Mouse (Mus musculus) hindbrain, embryonic 14.5 days (tissue): ENCODE measurements around the gene Grm4. TPM values are rescaled to one million over a fixed set of nuclear protein-coding genes. Genes with fewer than 3 reads are reported as not detected.
A peak's percentile ranks its signal among the peaks of the same experiment; 100 is the strongest.

Experiments
- ATAC-seq: fragments of 200-750 bp; cut with Nextera tagmentation; 2 replicates; pipeline ENCODE4 v1.8.0; 2017; ENCODE audit warnings: moderate number of reproducible peaks, mild to moderate bottlenecking, moderate TSS enrichment, moderate library complexity; ENCODE audit not compliant: low FRiP score
- DNase-seq: peaks from one replicate; pipeline ENCODE4 v3.0.0-alpha.2; 2015; ENCODE audit warnings: low spot score
- H3K27ac ChIP-seq: fragments of 300-500 bp; sonication (generic); 2 replicates; pipeline ENCODE4 v1.5.1; 2014; ENCODE audit warnings: mild to moderate bottlenecking, moderate library complexity
- H3K27me3 ChIP-seq: fragments of 300-500 bp; sonication (generic); 2 replicates; pipeline ENCODE4 v1.6.1; 2014; ENCODE audit warnings: mild to moderate bottlenecking, low read length, mixed read lengths; ENCODE audit not compliant: control insufficient read depth, insufficient read depth
- H3K36me3 ChIP-seq: fragments of 300-500 bp; sonication (generic); replicated peaks from 2 replicates; pipeline ENCODE4 v1.6.1; 2014; ENCODE audit not compliant: control insufficient read depth, insufficient read depth
- H3K4me1 ChIP-seq: fragments of 300-500 bp; sonication (generic); replicated peaks from 2 replicates; pipeline ENCODE4 v1.6.1; 2014; ENCODE audit warnings: antibody characterized with exemption, low read length, mixed read lengths; ENCODE audit not compliant: control insufficient read depth, insufficient read depth
- H3K4me2 ChIP-seq: fragments of 300-500 bp; sonication (generic); replicated peaks from 2 replicates; pipeline ENCODE4 v1.6.1; 2014; ENCODE audit warnings: mild to moderate bottlenecking, moderate library complexity
- H3K4me3 ChIP-seq: fragments of 300-500 bp; sonication (generic); replicated peaks from 2 replicates; pipeline ENCODE4 v1.5.1; 2014; ENCODE audit warnings: mild to moderate bottlenecking, low read length
- H3K9ac ChIP-seq: fragments of 300-500 bp; sonication (generic); 2 replicates; pipeline ENCODE4 v1.6.1; 2014
- H3K9me3 ChIP-seq: fragments of 300-500 bp; sonication (generic); 2 replicates; pipeline ENCODE4 v1.6.1; 2016; ENCODE audit warnings: low read length; ENCODE audit not compliant: control insufficient read depth
- WGBS: fragments of 180-500 bp; shearing (Covaris S2); extraction: QIAGEN DNeasy Blood & Tissue Kit; methylation state at CpG from one replicate; pipeline ENCODE4 v1.1.7; 2014; 5-methylcytosine and 5-hydroxymethylcytosine counted together
- polyA plus RNA-seq: library from polyadenylated mRNA; unstranded; fragments of >200 nt; fragmentation: Nextera tagmentation; extraction: Ambion mirVana; gene quantifications from 2 replicates; pipeline ENCODE4 v1.2.1, GENCODE M21; 2014

The Grm4 gene
- 9.0 and 10.1 TPM in 2 replicates for polyA plus RNA-seq

DNA sequence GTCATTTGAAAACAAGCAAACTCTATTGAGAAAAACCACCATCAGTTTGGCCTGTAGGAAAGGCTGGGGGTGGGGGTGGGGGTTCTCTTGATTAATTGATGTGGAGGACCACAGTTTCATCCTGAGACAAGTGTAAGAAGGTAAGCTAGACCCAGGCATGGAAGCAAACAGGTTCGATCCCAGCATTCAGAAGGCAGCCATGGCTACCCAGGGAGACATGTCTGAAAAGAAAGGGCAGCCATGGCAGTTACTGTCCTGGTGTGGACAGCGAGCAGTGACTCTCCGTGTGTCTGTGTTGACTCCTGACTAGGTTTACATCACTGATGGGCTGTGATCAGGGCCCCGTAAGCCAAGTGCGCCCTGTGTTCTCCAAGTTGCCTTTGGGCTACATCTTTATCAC, at the start of gene Grm4:
TSS of gene Grm4 (minus strand) at position 101 of the 400 bp plus-strand sequence.
- Histone ChIP-seq H3K4me1 (peaks cover 15% of the 10 kb centered on the region; the same call in 1 of the 2 replicates), H3K36me3 (no peaks in the 10 kb centered on the region), H3K4me2 (peak within 1 kb of the TSS; percentile 41), H3K9ac (no peak within 1 kb of the TSS), H3K27ac (no peak within 1 kb of the TSS), H3K9me3 (no peaks in the 10 kb centered on the region), H3K4me3 (no peak within 1 kb of the TSS), H3K27me3 (peaks cover 10% of the 10 kb centered on the region; the same call in 1 of the 2 replicates)
- 71% methylated on average over 5 of the region's 5 CpGs for WGBS
- ATAC-seq: no peak
- DNase-seq: no peak

DNA sequence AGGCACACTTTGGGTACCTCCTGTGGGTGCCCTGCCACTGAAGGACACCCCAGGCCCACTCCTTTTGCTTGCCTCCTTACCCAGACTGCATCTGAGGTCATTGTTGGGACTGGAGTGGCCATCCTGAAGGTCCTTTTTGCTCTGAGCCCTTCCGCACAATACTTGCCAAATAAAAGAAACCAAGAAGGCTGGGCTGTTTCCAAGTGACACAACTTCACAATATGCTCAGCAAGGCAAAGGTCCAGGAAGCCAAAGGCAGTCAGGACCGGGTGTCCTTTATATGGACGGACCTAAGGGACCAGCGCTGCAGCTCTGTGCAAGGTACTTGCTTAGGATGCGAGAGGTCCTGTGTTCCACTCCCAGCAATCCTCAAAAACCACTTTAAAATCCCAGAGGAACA, 47.0 kb upstream of the Grm4 start:
- Histone ChIP-seq H3K9me3 (no peaks in the 10 kb centered on the region), H3K27me3 (no peaks in the 10 kb centered on the region), H3K9ac (no peak overlapping the region), H3K4me3 (no peak overlapping the region), H3K4me1 (peaks cover 18% of the 10 kb centered on the region), H3K4me2 (no peak overlapping the region), H3K36me3 (peaks cover 2% of the 10 kb centered on the region), H3K27ac (no peak overlapping the region)
- DNase-seq (no peak), ATAC-seq (no peak)
- WGBS: 89% methylated on average over 5 of the region's 5 CpGs

DNA sequence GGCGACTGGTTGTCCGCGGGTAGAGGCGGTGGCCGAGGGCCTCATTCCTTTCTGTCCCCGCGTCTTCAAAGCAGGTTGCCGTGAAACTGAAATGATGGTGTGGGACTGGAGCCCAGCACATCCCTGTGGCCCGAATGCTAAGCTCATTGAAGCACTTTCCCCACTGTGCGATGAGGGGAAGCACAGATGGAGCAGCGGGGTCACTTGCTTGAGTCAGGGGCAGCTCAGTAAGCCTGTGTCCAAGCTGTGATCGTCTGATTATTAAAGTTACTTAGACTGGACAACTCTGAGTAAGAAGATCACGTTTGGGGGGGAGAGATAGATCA, 44.7 kb upstream of the Grm4 start:
- H3K4me3 ChIP-seq: peak overlapping the region; percentile 79
- H3K36me3 ChIP-seq: peaks cover 11% of the 10 kb centered on the region
- peak overlapping the region; percentile 70 for H3K27ac ChIP-seq
- H3K9me3 ChIP-seq: no peaks in the 10 kb centered on the region
- no peaks in the 10 kb centered on the region for H3K27me3 ChIP-seq
- H3K4me1 ChIP-seq: peaks cover 18% of the 10 kb centered on the region
- peak overlapping the region; percentile 98 for H3K4me2 ChIP-seq
- peak overlapping the region; percentile 76 for H3K9ac ChIP-seq
- ATAC-seq (no peak; the same call in 1 of the 2 replicates), DNase-seq (no peak)
- under 1% methylated on average over 13 of the region's 13 CpGs for WGBS

DNA sequence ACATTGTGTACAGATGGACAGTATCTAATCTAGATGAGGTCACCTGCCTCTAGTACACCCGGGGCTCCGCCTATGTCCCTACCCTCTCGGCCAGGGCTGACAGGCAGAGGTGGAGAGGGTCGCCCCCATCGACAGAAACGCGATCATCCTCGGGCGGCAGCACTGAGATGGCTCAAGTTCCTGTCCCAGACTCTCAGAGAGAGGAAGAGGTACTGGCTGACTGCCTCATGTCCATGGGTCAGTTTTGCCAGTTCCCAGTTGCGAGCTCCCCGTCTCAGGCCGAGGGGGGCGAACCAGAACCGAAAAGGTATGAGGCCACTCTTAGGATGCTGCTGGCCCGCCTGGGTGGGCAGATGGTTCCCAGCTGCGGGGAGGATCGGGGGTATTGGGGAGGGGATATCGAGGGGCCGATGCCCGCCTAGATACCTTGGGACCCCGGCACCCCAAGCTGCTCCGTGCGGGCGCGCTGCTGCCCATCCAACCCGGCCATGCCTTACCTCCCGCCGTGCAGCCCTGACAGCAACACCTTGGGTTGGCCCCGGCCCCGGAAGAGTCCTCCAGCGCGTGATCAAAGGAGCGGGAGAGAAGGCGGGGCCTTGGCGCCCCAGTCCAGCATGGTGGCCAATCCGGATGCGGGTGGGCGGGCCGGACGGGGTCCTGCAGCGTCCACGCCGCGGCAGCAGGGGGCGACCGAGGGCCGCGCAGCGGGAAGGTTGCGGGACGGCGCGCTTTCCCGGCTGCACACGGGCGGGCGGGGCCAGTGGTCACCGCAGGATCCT, 44.1 kb upstream of the Grm4 start, which contains the start of gene AI413582:
TSS of gene AI413582 (minus strand) at position 594 of the 779 bp plus-strand sequence.
- Histone ChIP-seq H3K9ac (peak within 1 kb of the TSS; percentile 76), H3K27ac (peak within 1 kb of the TSS; percentile 70), H3K36me3 (peaks cover 15% of the 10 kb centered on the region), H3K4me3 (peak within 1 kb of the TSS; percentile 79), H3K4me1 (peaks cover 18% of the 10 kb centered on the region), H3K4me2 (peak within 1 kb of the TSS; percentile 98), H3K27me3 (no peaks in the 10 kb centered on the region), H3K9me3 (no peaks in the 10 kb centered on the region)
- under 1% methylated on average over 58 of the region's 58 CpGs for WGBS
- ATAC-seq (peak; percentile 94), DNase-seq (peak; percentile 94)

DNA sequence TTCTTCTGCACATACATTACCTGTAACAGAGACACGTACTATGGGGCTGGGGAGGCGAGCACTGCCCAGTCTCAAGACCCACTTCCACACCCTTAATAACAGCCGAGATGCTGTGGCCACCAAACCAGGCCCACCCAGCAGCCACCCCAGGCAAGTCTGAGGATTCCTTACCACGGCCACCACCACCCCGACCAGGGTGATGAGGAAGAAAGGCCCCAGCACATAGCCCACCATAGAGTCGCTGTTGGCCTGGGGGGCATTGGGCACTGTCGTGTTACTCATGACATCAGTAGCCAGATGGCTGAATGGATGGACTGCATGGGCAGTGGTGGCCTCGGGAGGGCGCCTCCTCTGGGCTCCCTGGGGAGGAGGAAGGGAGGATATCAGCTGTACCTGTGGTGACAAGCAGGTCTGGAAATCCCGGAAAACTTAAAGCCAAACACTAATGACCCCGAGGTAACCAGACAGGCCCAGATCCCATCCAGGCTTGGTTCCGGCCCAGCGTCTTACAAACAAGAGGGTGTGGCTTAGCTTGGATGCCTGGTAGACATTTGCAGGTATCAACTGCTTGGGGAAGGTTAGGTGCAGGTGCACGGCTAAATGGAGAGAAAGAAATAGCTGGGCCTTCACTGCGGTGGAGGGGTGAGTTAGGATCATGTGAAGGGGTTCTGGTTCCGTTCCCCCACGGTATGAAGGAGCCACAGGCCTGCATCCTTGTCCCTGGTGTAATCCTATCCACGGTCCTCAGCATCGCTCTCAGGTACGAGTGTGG, 43.4 kb upstream of the Grm4 start:
- H3K27ac ChIP-seq: 0 out of 2 replicates have a peak overlapping the region, but pooled peaks have one; percentile 70
- peak overlapping the region; percentile 98 for H3K4me2 ChIP-seq
- H3K4me1 ChIP-seq: peaks cover 18% of the 10 kb centered on the region
- 14% methylated on average over 20 of the region's 20 CpGs for WGBS
- H3K9ac ChIP-seq: peak overlapping the region; percentile 76
- no peak for DNase-seq
- H3K4me3 ChIP-seq: peak overlapping the region; percentile 79
- H3K27me3 ChIP-seq: no peaks in the 10 kb centered on the region
- H3K9me3 ChIP-seq: no peaks in the 10 kb centered on the region
- ATAC-seq: no peak
- peaks cover 15% of the 10 kb centered on the region for H3K36me3 ChIP-seq

DNA sequence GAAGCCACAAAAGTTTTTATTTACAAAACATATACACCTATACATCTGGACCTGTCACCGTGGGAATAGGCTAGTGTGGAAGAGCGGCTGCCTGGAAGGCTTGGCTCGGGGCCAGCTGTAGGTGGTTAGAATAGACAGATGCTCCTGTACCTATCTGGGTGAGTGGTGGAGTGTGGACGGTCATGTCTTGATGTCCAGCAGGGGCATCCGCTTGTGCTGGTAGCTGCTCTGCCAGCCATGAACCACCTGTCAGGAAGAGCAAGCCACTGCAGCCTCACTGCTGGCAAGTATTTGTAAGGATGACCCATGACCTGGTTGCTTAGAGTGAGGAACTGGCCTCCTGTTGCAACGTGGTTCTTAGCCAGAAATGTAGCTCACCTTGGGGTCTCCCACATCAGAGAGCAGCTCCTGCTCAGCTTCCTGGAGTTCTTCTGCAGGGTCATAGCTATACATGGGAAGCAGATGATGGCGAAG, 42.6 kb upstream of the Grm4 start:
- peaks cover 15% of the 10 kb centered on the region for H3K36me3 ChIP-seq
- ATAC-seq: no peak
- no peaks in the 10 kb centered on the region for H3K9me3 ChIP-seq
- H3K27me3 ChIP-seq: no peaks in the 10 kb centered on the region
- 45% methylated on average over 7 of the region's 7 CpGs for WGBS
- no peak for DNase-seq
- H3K4me2 ChIP-seq: 0 out of 2 replicates have a peak overlapping the region, but pooled peaks have one; percentile 98
- H3K27ac ChIP-seq: no peak overlapping the region
- H3K9ac ChIP-seq: no peak overlapping the region
- H3K4me1 ChIP-seq: peaks cover 22% of the 10 kb centered on the region
- no peak overlapping the region; the same call in 1 of the 2 replicates for H3K4me3 ChIP-seq

DNA sequence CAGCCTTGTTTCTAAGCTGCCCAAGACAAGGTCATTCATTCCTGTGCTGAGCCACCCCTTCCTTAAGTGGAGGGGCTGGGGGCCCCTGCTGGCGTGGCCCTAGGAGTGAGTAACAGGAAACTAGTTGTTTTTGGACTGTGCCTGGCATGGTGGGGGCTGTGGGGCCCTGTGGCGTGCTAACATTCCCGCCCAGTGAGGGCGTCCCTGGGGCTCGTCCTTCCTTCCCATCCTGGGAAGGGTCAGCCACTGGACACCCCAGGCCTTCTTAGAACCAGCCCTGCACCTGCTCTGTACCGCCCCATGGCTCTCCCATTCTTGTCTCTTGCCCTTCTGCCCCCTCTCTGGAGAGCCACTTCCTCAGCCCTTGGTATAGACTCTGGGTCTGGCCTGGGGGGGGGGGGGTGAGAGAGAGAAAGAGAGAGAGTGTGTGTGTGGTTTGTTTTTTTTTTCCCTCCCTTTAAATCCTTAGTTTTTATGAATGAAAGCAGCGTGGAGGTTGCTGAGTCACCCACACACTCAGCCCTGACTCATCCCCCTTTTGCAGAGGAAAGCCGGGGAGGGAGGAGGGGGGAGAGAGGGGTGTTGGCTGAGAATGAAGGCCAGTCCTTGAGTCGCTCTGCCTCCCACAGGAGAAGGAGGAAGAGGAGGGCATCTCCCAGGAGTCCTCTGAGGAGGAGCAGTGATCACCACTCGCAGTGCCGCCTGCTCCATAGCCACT, 40.8 kb upstream of the Grm4 start:
- no peak for DNase-seq

DNA sequence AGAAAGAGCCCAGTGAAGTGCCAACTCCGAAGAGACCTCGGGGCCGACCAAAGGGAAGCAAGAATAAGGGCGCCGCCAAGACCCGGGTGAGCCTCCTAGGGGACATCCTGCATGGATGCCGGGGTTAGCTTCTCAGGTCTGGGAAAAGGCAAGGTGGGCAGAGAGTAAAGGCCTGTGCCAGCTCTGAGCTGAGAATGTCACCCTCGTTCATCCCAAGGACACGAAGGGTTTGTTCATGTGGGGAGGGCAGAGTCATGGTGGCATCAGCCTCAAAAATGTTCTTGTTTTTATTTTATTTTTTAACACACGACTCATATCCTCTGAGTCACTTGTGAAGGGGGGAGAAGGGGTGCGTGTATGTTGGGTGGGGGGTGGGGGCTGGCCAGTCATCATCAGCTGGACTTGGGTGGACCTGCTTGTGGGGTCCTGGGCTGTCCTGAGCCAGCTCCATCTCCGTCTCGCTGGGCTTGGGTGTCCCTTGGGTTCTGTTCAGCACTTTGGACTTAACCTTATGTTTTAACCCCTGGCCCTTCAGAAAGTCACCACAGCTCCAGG, 39.8 kb upstream of the Grm4 start:
- 0 out of 2 replicates have a peak, but pooled peaks cover 4% of the 10 kb centered on the region for H3K27me3 ChIP-seq
- no peak for ATAC-seq
- H3K9ac ChIP-seq: no peak overlapping the region
- no peak overlapping the region for H3K4me2 ChIP-seq
- no peak overlapping the region for H3K4me3 ChIP-seq
- 89% methylated on average over 13 of the region's 13 CpGs for WGBS
- DNase-seq: no peak
- no peaks in the 10 kb centered on the region for H3K9me3 ChIP-seq
- H3K4me1 ChIP-seq: peaks cover 32% of the 10 kb centered on the region
- H3K27ac ChIP-seq: no peak overlapping the region
- peaks cover 15% of the 10 kb centered on the region for H3K36me3 ChIP-seq

More for the DNA sequence above, 40.8 kb upstream of the Grm4 start:
- H3K27me3 ChIP-seq: 0 out of 2 replicates have a peak, but pooled peaks cover 3% of the 10 kb centered on the region
- no peak overlapping the region for H3K9ac ChIP-seq
- 62% methylated on average over 8 of the region's 11 CpGs for WGBS
- no peak overlapping the region for H3K4me2 ChIP-seq
- no peak for ATAC-seq
- no peak overlapping the region for H3K4me3 ChIP-seq
- H3K36me3 ChIP-seq: peaks cover 15% of the 10 kb centered on the region
- H3K4me1 ChIP-seq: peaks cover 37% of the 10 kb centered on the region
- H3K9me3 ChIP-seq: no peaks in the 10 kb centered on the region
- no peak overlapping the region for H3K27ac ChIP-seq
